Mouse (Mus musculus): ENCODE data around the gene Scpep1.

DNA sequence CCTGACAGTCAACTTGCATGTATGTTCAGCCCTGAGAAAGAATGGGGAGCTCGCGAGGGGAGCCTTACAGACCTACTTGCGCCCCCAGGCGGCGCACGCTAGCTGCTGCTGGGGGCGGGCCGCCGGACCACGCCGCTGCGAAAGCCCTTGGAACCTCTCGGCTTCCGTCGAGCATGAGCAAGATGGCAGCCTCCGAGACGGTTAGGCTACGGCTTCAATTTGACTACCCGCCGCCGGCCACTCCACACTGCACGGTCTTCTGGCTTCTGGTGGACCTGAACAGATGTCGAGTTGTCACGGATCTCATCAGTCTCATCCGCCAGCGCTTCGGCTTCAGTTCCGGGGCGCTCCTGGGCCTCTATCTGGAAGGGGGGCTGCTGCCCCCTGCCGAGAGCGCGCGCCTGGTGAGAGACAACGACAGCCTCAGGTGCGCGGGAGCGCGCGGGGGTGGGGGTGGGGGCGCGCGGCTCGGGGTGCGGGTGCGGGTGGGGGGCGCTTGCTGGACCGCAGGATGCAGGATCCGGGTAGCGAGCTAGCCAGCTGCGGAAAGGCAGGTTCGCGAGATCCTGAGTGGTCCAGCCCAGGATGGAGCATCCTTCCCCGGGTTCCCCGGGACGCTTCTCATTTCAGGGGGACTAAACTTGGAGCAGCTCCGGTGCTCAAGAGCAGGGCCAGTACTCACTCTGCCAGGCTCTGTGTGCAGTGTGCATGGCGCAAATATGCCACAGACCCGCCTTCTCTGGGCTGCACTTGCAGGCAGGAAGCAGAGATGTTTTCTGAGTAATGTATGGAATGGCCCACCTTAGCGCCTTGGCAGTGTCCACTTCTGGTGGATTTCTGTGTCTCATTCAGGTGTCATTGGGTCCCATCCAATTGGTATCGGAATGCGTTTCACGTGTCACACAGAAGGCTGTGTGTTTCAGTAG is 18.8 kb upstream of the Scpep1 start:
- TF ChIP-seq CTCF (IDR thresholded peaks at IDR 0.05; ENCODE audit: low read depth) (peak; percentile 92), EP300 (optimal IDR thresholded peaks at IDR 0.05) (peak; percentile 47)

Data from stomach, postnatal 0 days (tissue).